Mouse (Mus musculus) liver, postnatal 0 days (tissue): Measurements from ENCODE around the gene Nup88.

Experiments used
- CTCF ChIP-seq: sonication (generic); IDR thresholded peaks from 2 replicates; pipeline ENCODE4 v1.5.1; 2016; ENCODE audit warnings: antibody characterized with exemption, low read depth
- EP300 ChIP-seq: IDR thresholded peaks from 2 replicates; pipeline ENCODE4 v1.6.1; 2016; ENCODE audit warnings: antibody characterized with exemption, low read depth, mild to moderate bottlenecking

DNA sequence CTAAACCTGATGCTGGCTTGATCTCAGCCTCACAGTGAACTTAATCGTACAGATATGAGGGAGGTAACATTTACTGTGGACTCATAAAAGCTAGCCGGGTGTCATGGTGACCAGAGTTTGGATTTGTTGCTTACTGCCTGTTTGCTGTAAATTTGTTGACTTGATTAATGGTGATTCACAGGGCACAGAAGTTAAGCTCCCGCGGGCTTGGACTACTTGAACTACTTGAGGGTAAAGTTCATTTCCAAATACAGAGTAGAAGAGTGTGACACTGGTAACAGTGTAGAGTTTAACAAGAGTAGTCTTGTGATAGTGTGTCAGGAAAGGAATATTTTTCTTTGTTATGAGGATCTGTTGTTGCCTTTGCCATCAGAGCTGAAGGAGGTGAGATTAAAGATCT is 50.2 kb downstream of the Nup88 start:
- no peak for TF ChIP-seq CTCF
- no peak for TF ChIP-seq EP300
